Mouse (Mus musculus) cerebellum, adult 2 months (tissue): ENCODE measurements around the gene Olfr543. TPM values are rescaled to one million over a fixed set of nuclear protein-coding genes. Genes with fewer than 3 reads are reported as not detected.

Experiments used
- DNase-seq, 2 experiments: peaks; one replicate each; pipeline ENCODE4 v3.0.0; 2021
- H3K27ac ChIP-seq: fragments of 200-500 bp; 2 replicates; pipeline ENCODE4 v1.5.1; 2012; ENCODE audit warnings: low read length, control low read depth, inconsistent platforms; ENCODE audit not compliant: insufficient read depth
- H3K27me3 ChIP-seq: fragments of 200-500 bp; 2 replicates; pipeline ENCODE4 v1.6.1; 2012; ENCODE audit warnings: inconsistent platforms, mild to moderate bottlenecking, low read length, moderate library complexity; ENCODE audit not compliant: control insufficient read depth, insufficient read depth
- H3K4me1 ChIP-seq: fragments of 200-500 bp; 2 replicates; pipeline ENCODE4 v1.6.1; 2011; ENCODE audit warnings: low read length; ENCODE audit not compliant: control insufficient read depth, insufficient read depth
- H3K4me3 ChIP-seq: fragments of 200-500 bp; replicated peaks from 2 replicates; pipeline ENCODE3; 2011; ENCODE audit warnings: mild to moderate bottlenecking, low read depth, low read length, control low read depth; ENCODE audit not compliant: insufficient read depth
- CTCF ChIP-seq: fragments of 200-500 bp; IDR thresholded peaks from 2 replicates; pipeline ENCODE4 v1.5.1; 2011; ENCODE audit warnings: low read depth, mild to moderate bottlenecking, control low read depth, low read length, moderate library complexity, borderline replicate concordance; ENCODE audit not compliant: insufficient read depth
- POLR2A ChIP-seq: fragments of 200-500 bp; IDR thresholded peaks from 2 replicates; pipeline ENCODE4 v1.6.1; 2011; ENCODE audit warnings: low read length, control low read depth, borderline replicate concordance; ENCODE audit not compliant: insufficient read depth
- WGBS: fragments of 180-500 bp; shearing (Covaris S2); methylation state at CpG from one replicate; pipeline ENCODE4 v1.1.7; 2018; 5-methylcytosine and 5-hydroxymethylcytosine counted together
- polyA plus RNA-seq: library from polyadenylated mRNA; depleted of rRNA; stranded (reverse); fragments of >200 nt; gene quantifications from 2 replicates; pipeline ENCODE4 v1.2.3, GENCODE M21; 2012

Olfr543 gene
- polyA plus RNA-seq, 1 experiment, result not detected

- no peak for DNase-seq
- Histone ChIP-seq H3K27me3 (no peaks in the 10 kb centered on the region), H3K4me1 (no peaks in the 10 kb centered on the region), H3K4me3 (no peak overlapping the region), H3K27ac (no peak overlapping the region)
- WGBS, result 89% methylated on average over 2 of the region's 2 CpGs
- TF ChIP-seq POLR2A (no peak), CTCF (no peak)
These were observed 2.2 kb upstream of the Olfr543 start for GRCm38 (mm10) chr7:102483665-102484064.

DNA sequence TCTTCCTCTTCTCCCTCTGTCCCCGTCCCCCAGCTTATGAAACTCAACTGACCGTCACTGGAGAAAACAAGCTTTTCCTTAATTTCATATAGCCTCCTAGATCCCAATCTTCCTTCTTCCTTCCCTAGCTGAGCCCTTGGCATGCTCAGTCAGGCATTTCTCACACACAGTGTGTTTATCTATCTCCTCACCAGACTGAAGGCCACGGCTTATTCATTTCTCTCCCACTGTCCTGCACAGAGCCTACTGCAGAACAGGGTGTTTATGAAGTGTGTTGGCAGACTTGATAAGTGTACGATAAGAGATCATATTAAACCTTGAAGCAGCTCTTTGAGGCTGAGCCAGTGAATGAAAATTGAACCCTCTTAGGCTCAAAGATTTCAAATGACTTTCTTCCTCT, 658 bp downstream of the Olfr543 start:
- no peaks in the 10 kb centered on the region for H3K4me1 ChIP-seq
- 90% methylated on average over 4 of the region's 4 CpGs for WGBS
- no peak for DNase-seq
- no peak overlapping the region for H3K27ac ChIP-seq
- H3K4me3 ChIP-seq, result no peak overlapping the region
- TF ChIP-seq CTCF, result no peak
- TF ChIP-seq POLR2A, result no peak
- H3K27me3 ChIP-seq, result no peaks in the 10 kb centered on the region

DNA sequence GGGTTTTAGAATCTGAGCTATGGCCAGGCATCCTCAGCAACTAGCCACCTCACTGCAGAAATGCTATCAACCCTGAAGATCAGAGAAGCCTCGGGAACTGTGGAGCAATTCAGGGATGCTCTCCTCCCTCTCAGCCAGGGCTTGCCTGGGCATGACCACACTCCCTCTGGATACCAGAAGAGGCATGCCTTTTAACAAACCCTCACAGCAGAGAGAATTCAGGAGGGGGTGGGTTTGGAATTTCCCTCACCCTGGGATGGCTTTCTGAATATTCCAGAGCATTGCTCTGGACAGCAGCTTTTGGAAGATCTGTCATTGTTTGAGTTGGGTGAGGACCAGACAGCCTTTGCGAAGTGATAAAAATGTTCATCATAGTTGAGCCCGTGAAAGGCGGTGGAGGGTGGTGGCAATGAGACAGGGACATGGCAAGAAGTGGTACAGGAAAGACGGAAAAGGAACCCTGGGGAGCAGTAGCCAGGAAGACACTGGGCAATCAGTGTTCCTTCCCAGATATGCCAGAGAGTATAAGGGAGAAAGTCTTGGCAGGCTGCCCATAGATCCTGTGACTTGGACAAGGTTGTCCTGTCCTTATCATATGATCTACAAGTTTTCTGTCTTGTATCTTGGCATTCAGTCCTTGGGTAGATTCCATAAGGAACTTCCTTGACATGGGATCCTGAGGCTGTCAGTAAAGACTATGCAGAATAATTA, 2.0 kb downstream of the Olfr543 start:
- H3K27ac ChIP-seq, result no peak overlapping the region
- H3K4me1 ChIP-seq, result no peaks in the 10 kb centered on the region
- H3K27me3 ChIP-seq, result no peaks in the 10 kb centered on the region
- DNase-seq, result no peak
- H3K4me3 ChIP-seq, result no peak overlapping the region
- TF ChIP-seq CTCF (no peak), POLR2A (no peak)
- 46% methylated on average over 5 of the region's 5 CpGs for WGBS

DNA sequence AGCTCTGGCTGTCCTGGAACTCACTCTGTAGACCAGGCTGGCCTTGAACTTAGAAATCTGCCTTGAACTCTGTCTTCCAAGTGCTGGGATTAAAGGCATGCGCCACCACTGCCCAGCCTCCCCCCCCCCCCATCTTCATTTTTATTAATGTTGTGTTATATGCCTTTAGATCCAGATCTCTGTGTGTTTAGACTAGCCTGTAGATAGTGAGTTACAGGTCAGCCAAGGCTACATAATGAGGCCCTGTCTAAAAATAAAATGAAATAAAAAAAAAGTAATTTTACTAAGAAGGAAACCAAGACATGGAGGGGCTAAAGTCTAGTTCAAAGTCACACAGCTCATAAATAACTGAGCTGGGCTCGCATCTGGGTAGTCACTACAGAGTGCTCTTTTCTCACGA, 2.6 kb downstream of the Olfr543 start:
- Histone ChIP-seq H3K4me1 (no peaks in the 10 kb centered on the region), H3K27me3 (no peaks in the 10 kb centered on the region), H3K4me3 (no peak overlapping the region), H3K27ac (no peak overlapping the region)
- 84% methylated on average over 3 of the region's 3 CpGs for WGBS
- no peak for DNase-seq
- TF ChIP-seq CTCF (no peak), POLR2A (no peak)

DNA sequence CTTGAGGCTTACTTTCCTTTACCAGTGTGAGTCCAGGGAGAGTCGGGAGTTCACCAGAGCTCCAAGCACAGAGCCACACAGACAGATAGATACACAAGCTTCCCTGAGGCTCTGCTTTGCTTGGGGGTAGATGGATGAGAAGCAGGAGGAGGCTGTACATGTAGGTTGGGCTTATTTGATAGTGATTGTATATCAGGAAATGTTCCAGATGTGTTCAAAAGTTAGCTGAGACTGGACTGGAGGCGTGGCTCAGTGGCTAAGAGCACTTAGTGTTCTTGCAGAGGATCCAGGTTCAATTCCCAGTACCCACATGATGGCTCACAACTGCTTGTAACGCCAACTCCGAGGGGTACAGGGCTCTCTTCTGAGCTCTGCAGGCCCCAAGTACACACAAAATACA, 3.1 kb downstream of the Olfr543 start:
- H3K4me1 ChIP-seq, result no peaks in the 10 kb centered on the region
- no peak overlapping the region for H3K27ac ChIP-seq
- H3K27me3 ChIP-seq, result no peaks in the 10 kb centered on the region
- H3K4me3 ChIP-seq, result no peak overlapping the region
- TF ChIP-seq POLR2A (no peak), CTCF (no peak)
- 90% methylated on average over 4 of the region's 4 CpGs for WGBS
- no peak for DNase-seq

GRCm38 (mm10) chr7:102477377-102477776, 4.1 kb downstream of the Olfr543 start:
- Histone ChIP-seq H3K4me3 (no peak overlapping the region), H3K27ac (no peak overlapping the region), H3K4me1 (no peaks in the 10 kb centered on the region), H3K27me3 (no peaks in the 10 kb centered on the region)
- no peak for TF ChIP-seq CTCF
- WGBS, result 82% methylated on average over 11 of the region's 11 CpGs
- no peak for DNase-seq

DNA sequence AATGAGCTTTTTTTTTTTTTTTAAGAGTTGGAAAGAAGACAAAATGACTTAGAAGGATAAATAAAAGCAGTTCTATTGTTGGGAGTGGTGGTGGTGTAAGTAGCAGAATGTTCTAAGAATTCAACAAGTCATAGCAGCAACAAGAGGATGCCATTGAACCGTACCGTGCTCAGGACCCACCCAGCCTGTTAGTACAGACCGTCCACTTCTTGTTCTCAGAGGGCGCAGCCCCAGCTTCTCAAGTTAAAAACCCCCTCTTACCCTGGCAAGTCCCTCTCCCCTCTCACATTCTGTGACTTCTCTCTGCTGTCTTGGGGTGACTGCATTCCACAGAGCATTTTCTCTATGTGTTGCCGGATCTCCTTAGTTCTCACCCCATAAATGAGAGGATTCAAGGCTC, 4.9 kb downstream of the Olfr543 start:
- TF ChIP-seq POLR2A (no peak), CTCF (no peak)
- Histone ChIP-seq H3K27ac (no peak overlapping the region), H3K4me3 (no peak overlapping the region), H3K27me3 (no peaks in the 10 kb centered on the region), H3K4me1 (no peaks in the 10 kb centered on the region)
- 97% methylated on average over 5 of the region's 5 CpGs for WGBS
- no peak for DNase-seq

DNA sequence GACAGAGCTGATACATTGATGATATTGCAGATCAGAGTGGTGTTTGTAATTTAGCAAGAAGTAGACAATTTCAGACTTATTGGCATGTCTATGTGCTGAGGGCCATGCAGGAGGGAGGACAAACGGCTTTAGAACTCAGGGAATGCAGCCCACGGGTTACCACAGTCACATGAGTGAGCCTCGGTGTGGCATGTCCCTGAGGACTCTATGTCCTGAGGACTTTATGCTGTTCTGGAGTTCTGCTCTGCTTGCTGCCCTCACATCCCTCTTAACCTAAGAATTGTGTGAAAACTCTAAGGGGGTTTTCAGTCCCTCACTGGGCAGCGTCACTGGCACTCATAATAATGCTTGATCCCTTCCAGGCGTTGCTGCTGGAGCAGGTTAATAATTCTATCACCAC, 8.8 kb downstream of the Olfr543 start:
- no peak for DNase-seq
- Histone ChIP-seq H3K4me1 (no peaks in the 10 kb centered on the region), H3K27me3 (no peaks in the 10 kb centered on the region), H3K27ac (no peak overlapping the region), H3K4me3 (no peak overlapping the region)
- WGBS, result 57% methylated on average over 5 of the region's 5 CpGs
- TF ChIP-seq POLR2A (no peak), CTCF (no peak)

GRCm38 (mm10) chr7:102467566-102467965, 13.9 kb downstream of the Olfr543 start:
- no peak for DNase-seq
- H3K4me3 ChIP-seq, result no peak overlapping the region
- no peaks in the 10 kb centered on the region for H3K4me1 ChIP-seq
- no peak overlapping the region for H3K27ac ChIP-seq
- H3K27me3 ChIP-seq, result no peaks in the 10 kb centered on the region
- 85% methylated on average over 8 of the region's 8 CpGs for WGBS
- TF ChIP-seq POLR2A, result no peak
- no peak for TF ChIP-seq CTCF
